Mouse (Mus musculus): ENCODE data around the gene Cpe.
A peak's percentile ranks its signal among the peaks of the same experiment; 100 is the strongest.

Gene Cpe

GRCm38 (mm10) chr8:64692651-64693201 is at the start of gene Cpe:
TSS of gene Cpe (minus strand) at chr8:64693054.
- peak; percentile 54 for DNase-seq

- DNase-seq = no peak
Observed at GRCm38 (mm10) chr8:64740547-64741211, 47.8 kb upstream of the Cpe start.

DNA sequence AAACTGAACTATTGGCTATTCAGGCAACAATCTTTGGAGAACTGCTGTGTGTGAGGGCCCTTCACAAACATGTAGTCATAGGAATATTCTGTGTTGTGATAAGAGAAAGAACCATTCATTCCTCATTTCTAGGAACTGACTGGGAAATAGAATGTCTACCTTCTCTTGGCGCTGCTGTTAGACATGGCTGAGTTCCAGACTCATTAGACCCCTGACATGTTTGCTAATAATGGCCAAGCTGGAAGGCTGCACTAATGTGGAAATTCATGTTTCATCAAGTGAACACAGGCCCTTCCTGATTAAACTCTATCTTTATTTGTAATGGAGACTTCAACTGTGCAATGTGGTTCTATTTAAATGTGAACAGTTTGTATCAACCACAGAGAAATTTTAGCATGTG is 46.1 kb upstream of the Cpe start:
- no peak for DNase-seq

DNA sequence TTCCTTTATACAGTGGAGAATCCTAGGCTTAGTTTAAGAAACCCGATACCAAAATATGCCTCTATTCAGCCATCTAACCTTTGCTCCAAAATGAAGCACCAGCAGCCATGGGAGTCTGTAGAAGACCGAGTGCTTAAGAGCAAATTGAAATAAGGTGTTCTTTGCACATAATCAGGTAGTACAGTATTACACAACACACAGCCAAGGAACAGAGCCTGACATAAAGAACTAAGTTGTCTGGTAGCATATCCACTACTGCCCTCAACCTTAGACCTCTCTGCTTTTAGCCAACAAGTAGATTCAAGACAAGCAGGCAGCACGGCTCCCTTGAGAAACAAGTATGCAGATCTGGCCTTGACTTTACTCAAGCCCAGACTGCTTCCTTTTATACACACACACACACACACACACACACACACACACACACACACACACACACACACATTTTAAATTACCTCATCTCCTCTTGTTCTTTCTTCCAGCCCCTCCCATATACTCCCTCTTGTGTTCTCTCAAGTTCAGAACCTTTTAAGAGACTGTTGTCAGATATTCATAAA is 44.0 kb upstream of the Cpe start:
- DNase-seq = no peak

DNA sequence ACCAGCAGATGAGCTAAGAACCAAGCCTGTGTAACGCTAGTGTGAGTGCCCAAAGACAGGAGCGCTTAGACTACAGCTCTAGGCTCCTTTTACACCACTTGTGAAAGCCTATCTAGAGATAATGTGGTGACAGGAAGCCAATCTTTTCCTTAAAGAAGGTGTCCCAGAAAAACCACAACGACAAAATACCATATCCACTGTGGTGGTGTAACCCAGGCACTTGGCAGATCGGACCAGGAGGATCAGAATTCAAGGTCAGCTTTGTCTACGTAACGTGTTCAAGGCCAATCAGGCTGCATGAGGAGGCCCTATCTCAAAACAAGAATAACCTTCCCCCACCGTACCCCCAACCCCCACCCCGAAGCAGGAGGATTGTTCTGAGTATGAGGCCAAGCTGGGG is 42.3 kb upstream of the Cpe start:
- no peak for DNase-seq

- DNase-seq = peak; percentile 98
Observed at GRCm38 (mm10) chr8:64733271-64733943, 40.6 kb upstream of the Cpe start, which contains the start of gene Msmo1. TSS of gene Msmo1 (minus strand) at chr8:64733792.

DNA sequence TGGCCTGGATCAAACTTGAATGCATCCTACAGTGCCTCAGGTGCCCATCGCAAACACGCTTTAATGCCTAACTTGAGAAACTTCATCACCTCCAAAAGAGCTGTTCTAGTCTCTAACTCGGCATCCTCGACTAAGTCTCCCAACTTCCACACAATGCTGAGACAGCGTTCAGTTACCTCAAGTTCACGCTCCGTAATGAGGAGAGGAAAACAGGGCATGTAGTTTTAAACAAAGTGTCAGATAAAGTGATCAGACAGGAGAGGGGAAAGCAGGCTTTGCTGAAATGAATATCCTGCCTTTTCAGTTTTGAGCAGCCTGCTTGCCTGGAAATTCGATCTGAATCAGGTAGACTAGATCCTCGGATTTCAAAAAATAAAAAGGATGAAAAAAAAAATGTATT is 39.7 kb upstream of the Cpe start:
- no peak for DNase-seq

GRCm38 (mm10) chr8:64728156-64728555 is 35.3 kb upstream of the Cpe start:
- DNase-seq = no peak

- DNase-seq = no peak
Observed at GRCm38 (mm10) chr8:64726190-64726695, 33.4 kb upstream of the Cpe start.

DNA sequence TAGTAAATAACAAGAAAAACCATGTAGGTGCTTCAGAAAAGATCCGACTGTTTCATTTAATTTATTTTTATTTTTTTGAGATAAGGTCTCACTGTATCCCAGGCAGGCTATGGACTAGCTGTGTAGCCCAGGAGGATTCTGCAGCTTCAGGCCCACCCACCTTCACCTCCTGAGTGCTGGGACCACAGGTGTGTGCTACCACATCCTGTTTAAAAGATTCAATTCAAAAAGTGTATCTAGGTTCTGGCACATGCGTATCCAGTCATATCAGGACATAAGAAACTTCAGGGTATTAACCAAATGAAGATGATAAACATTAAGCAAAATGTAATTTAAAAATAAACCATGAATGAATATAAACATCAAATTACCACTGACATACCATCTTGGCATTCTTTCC is 30.4 kb upstream of the Cpe start:
- no peak for DNase-seq

- DNase-seq = no peak
Observed at GRCm38 (mm10) chr8:64717868-64718267, 25.0 kb upstream of the Cpe start.

GRCm38 (mm10) chr8:64712499-64712898 is 19.6 kb upstream of the Cpe start:
- DNase-seq = no peak

DNA sequence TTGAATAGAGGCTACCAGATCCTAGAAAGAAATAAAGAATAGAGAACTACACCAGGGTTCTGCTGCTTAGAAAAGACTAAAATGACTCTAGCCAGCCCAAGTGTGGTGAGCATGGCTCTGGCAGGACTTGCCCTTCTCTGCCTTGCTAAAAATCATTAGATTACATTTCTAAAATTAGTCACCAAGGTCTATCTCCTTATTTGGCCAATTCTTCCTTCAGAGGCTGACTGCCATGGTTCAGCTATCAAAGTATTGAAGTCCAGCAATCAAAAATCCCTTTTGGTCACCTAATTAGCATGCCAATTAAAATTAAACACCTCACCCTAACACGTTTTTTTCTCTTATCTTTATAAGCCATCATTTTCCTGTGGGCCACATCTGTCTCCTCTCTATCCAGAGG is 18.7 kb upstream of the Cpe start:
- no peak for DNase-seq

DNA sequence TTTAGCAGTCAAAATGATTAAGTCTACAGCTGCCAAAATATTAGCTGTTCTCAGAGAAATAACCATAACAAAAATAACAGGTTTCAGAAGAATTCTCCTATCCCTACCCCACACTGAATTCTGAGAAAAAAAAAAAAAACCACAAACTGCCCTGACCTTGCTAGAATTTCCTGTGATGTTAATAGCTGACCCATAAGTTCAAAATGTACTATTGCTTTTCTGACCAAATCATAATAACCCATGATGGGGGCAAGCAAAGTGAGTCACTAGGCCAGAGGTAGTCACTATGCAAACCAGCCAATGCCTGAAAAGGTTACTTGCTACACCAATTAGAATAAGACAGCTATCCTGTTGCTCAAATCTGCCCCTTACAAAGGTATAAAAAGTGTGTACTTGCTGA is 14.6 kb upstream of the Cpe start:
- DNase-seq = no peak

DNA sequence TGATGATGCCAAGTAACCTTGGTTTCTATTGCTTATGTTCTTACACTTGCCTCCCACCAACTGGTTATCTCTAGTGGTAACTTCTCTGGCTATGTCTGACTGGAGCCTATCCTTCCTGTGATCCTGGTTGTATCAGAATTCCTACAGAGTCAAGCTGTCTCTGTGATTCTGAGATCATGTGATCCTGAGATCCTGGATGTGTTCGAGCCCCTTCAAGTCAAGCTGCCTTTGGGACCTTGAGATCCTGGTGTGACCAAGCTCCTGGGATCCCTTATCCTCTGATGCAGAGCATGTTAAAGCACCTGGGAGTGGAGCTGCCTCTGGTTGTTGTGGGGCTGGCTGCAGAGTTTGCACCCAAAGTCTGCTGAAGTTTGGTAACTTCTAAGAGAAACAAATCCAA is 10.3 kb upstream of the Cpe start:
- DNase-seq = no peak

DNA sequence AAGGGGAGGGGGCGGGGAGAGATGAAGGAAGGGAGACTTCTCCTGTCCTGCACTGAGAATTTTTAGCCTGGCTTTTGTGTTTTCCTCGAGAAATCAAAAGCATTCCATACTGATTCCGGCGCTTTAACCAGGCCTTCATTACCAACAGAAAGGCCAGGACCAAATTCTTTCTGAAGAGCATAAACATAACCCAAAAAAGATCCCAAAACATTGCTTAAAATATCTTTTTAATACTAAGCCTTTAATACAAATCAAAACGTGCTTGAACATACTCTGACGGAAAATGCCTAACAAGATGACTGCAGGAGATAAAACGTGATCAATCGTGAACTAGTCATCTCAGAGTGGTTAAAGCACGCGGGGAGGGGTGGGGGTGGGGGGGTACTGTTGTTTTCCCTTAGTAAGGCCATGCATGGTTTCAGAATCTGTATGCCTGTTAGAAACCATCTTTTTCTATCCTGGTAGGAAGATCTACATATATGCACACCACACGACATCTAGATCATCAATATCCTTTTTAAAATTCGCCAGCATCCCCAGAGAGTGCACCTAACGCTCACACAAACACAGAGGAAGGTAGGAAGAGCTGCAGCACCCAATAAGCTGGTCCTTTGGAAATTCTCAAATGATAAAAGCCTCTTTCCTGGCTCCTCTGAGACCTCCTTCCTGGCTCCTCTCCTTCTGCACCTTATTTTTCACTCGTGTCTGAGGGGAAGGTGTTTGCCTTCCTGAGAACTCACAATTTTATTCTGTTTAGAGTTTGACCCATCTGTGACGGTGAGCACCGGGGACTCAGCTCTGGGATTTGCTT is 1.1 kb downstream of the Cpe start:
- no peak for DNase-seq

- no peak for DNase-seq
Observed at GRCm38 (mm10) chr8:64690845-64691244, 2.0 kb downstream of the Cpe start.

DNA sequence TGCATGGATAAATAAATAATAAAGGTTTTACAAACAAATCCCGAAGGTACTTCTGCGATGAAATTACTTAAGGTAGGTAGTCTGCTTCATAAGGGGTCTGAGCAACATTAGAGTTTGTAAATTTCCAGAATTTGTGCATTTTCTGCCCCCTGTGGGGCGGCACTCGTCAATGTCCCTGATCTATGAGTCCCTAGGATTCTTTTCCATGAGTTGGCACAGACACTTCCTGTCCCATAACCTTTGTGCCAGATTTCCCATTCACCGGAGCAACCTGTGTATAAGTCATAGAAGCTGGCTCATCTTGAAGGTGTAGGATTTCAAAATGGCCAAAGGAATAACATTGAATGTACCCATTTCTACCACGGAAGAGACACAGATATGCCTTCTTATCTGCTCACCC is 2.5 kb downstream of the Cpe start:
- DNase-seq = no peak

DNA sequence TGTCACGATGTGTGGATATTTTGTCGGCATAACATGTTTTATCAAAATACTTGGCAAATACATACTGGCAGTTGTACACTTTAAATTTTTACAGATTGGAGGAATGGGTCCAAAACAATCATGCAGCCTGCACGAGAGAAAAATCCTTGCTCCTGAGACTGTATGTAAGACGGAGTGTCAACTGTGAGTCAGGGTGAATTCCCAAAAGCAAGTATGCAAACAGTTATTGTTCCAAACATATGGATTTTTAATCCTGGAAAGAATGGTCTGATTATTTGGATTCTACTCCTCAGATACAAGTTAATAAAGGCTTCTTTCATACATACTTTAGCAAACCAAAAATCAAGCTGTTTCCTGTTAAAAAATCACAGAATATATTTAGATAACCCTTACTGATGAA is 4.1 kb downstream of the Cpe start:
- DNase-seq = no peak

DNA sequence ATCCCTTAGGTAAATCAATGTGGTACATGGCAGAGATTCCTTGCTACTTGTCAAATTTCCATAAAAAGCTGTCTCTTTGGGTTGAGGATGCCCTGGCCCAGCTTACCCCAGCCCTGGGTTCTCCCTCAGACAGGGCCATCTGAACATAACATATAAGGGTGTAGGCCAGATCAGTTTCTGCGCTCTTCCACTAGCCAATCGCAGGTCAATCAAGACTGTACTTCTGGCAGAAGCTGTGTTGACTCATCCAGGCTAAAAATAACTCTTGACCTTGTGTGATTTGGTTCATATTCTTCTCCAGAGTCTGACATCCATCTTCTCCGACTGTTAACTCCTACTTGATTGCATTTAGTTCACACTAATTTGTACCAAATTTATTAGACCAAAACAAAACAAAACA is 4.7 kb downstream of the Cpe start:
- no peak for DNase-seq

DNA sequence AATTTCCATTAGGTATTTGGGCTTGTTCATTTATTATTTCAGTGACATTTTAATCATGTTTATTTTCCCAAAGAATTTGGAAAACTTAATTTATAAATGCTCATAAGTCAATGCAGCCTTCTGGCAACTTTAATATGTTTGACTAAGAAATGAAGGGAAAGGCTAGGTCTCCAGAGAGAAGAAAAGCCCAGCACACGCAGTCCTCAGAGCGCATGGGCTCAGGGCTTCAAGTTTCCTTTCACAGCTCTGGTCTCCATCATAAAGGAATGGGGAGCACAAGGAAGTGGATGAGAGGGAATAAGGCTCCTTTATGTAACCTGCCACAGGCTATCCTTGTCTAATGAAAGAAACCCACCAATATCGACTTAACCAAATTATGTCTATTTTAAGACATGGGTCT is 10.4 kb downstream of the Cpe start:
- no peak for DNase-seq

DNA sequence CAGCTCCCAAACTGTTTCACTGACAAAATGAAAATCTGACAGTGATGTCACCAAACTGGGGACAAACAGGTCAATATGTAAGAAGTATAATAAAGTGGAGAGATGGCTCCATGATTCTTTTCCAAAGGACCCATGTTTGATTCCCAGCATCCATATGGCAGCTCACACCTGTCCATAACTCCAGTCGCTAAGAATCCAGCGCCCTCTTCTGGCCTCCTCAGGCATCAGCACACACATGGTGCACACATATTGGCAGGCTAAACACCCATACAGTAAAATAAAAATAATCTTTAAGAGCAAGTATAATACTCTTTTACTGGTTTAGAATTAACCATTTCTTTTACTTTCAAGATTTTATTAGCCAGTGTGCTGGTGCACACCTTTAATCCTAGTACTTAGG is 16.5 kb downstream of the Cpe start:
- DNase-seq = no peak

DNA sequence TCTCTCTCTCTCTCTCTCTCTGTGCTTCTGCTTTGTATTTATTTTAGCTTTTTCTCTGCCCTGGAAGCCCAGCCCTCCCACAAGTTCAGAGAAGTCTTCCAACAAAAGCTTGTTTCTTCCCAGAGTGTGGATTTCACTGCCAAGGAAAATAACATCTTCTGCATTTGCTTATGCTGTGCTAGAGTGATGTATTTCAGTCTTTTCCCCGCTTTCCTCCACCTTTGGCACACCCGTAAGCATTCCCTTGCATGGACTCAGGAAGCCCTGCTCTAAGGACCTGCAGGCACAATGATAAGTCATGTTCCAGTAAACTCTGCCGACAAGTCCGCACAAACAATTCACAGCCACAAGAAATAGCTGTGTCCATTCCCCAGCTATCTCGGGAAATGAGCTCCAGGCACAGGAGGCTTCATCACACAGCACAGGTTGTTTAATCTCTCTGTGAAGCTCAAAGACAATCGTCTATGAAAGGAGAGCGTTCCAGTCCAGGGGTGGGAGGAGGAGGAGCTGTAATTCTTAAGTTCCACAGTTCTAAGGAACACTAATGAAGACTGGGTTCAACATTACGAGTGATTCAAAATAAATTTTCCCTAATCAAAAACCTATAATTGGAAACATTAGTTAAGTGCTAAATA is 17.8 kb downstream of the Cpe start:
- peak; percentile 0 to 4 for DNase-seq
